In the genomic region with DNA sequence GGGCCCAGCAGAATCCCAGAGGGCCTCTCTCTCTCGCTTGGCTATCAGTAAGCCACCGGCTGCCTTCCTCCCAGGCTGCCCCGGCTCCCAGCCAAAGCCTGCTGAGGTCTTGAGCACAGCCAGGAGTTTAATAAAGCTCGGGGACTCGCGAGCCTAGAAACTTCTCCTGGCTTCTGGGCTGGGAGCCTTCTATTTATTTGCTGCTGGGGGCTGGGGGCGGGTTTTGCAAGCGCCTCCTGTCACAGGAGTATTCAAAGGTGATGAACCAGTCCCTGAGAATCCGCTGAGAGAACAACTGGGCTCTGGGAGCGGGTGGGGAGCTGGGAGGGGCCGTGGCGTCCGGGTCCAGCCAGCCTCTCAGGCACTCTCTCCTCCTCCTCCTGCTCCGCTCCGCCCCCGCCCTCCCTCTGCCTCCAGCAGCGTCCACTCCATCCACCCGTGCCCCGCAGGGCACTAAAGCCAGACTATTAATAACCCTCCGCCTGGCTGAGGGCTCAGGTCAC, we compare ENCODE assay signal across 8 mouse cellular contexts. TPM values are rescaled to one million over a fixed set of nuclear protein-coding genes. Genes with fewer than 3 reads are reported as not detected.
DNase-seq lines count a peak whose midpoint lies in the region; ATAC-seq lines count a peak whose summit lies in the region.

Gene Hspb8 (minus strand): TSS at position 166 of the 503 bp plus-strand sequence.

- WGBS in embryonic facial prominence, embryonic 10.5 days, result under 1% methylated on average over 20 of the region's 20 CpGs
- 2% methylated on average over 20 of the region's 20 CpGs for WGBS in liver, embryonic 13.5 days (ENCODE audit: insufficient replicate concordance)
- WGBS in neural tube, embryonic 14.5 days, result 0% methylated on average over 20 of the region's 20 CpGs

- H3K9me3 ChIP-seq in embryonic facial prominence, embryonic 10.5 days, result no peaks in the 10 kb centered on the region
- H3K9me3 ChIP-seq in liver, embryonic 13.5 days (replicated peaks), result no peaks in the 10 kb centered on the region
- no peaks in the 10 kb centered on the region for H3K9me3 ChIP-seq in neural tube, embryonic 14.5 days (ENCODE audit: control insufficient read depth, low read length)

- H3K36me3 ChIP-seq in embryonic facial prominence, embryonic 10.5 days (replicated peaks), result no peaks in the 10 kb centered on the region
- no peaks in the 10 kb centered on the region for H3K36me3 ChIP-seq in liver, embryonic 13.5 days
- no peaks in the 10 kb centered on the region for H3K36me3 ChIP-seq in neural tube, embryonic 14.5 days (ENCODE audit: control insufficient read depth, insufficient read depth, low read length)

- H3K9ac ChIP-seq in liver, embryonic 13.5 days, result 0 out of 2 replicates have a peak within 1 kb of the TSS, but pooled peaks have one; percentile 22
- 0 out of 2 replicates have a peak within 1 kb of the TSS, but pooled peaks have one; percentile 32 for H3K9ac ChIP-seq in neural tube, embryonic 14.5 days (replicated peaks; ENCODE audit: low read depth, low read length)

- ATAC-seq in liver, embryonic 13.5 days (ENCODE audit: low read depth), result peak; percentile 61
- peak; percentile 36; the same call in 1 of the 2 replicates for ATAC-seq in neural tube, embryonic 14.5 days (ENCODE audit: low read depth)
- no peak for ATAC-seq in activated CD4-positive, CD25-positive, alpha-beta regulatory T cell, adult 4 months

- peak within 1 kb of the TSS; percentile 52 for H3K4me2 ChIP-seq in liver, embryonic 13.5 days
- H3K4me2 ChIP-seq in neural tube, embryonic 14.5 days (ENCODE audit: low read depth, low read length), result peak within 1 kb of the TSS; percentile 45

- H3K27ac ChIP-seq in embryonic facial prominence, embryonic 10.5 days (replicated peaks), result peak within 1 kb of the TSS; percentile 73
- H3K27ac ChIP-seq in liver, embryonic 13.5 days, result no peak within 1 kb of the TSS
- H3K27ac ChIP-seq in neural tube, embryonic 14.5 days (ENCODE audit: low read depth, low read length), result no peak within 1 kb of the TSS

- H3K4me3 ChIP-seq in embryonic facial prominence, embryonic 10.5 days, result peak within 1 kb of the TSS; percentile 56
- H3K4me3 ChIP-seq in liver, embryonic 13.5 days (replicated peaks), result peak within 1 kb of the TSS; percentile 35
- peak within 1 kb of the TSS; percentile 9 for H3K4me3 ChIP-seq in neural tube, embryonic 14.5 days (ENCODE audit: low read depth, low read length)

- peak; percentile 95 for DNase-seq in 3134 (ENCODE audit: extremely low read depth, insufficient read length, low spot score)
- DNase-seq in adrenal gland, adult 2 months, result peak; percentile 94
- peak; percentile 77 for DNase-seq in embryonic facial prominence, embryonic 10.5 days (ENCODE audit: low spot score)
- DNase-seq in heart, adult 9 months (ENCODE audit: low spot score in 2 of 2), result peak; percentile 88 to 90
- DNase-seq in kidney, adult 9 months, result peak; percentile 39
- peak; percentile 31 for DNase-seq in liver, embryonic 13.5 days

- peaks cover 31% of the 10 kb centered on the region for H3K4me1 ChIP-seq in embryonic facial prominence, embryonic 10.5 days
- 0 out of 2 replicates have a peak, but pooled peaks cover 3% of the 10 kb centered on the region for H3K4me1 ChIP-seq in liver, embryonic 13.5 days (replicated peaks)
- H3K4me1 ChIP-seq in neural tube, embryonic 14.5 days (ENCODE audit: control insufficient read depth, insufficient read depth, low read length), result peaks cover 16% of the 10 kb centered on the region; the same call in 1 of the 2 replicates

- peaks cover 27% of the 10 kb centered on the region for H3K27me3 ChIP-seq in embryonic facial prominence, embryonic 10.5 days (replicated peaks; ENCODE audit: low read depth, poor library complexity, severe bottlenecking)
- no peaks in the 10 kb centered on the region for H3K27me3 ChIP-seq in liver, embryonic 13.5 days
- no peaks in the 10 kb centered on the region for H3K27me3 ChIP-seq in neural tube, embryonic 14.5 days (ENCODE audit: control insufficient read depth, insufficient read depth, low read length)

RNA-seq across cellular contexts. Expression of gene Hspb8, which starts in this region (rescaled TPM):
- 100 to 1,000 TPM; 137 to 190 TPM for total RNA-seq in adrenal gland, adult 2 months (2021)
- 137 and 140 TPM in 2 replicates for polyA plus RNA-seq in adrenal gland, adult 2 months (2012; rRNA removed)
- polyA plus RNA-seq in embryonic facial prominence, embryonic 10.5 days (2016; fragmentation: Nextera tagmentation; extraction: Ambion mirVana), result 6.8 and 8.0 TPM in 2 replicates
- polyA plus RNA-seq in liver, embryonic 13.5 days (2015; fragmentation: Nextera tagmentation; extraction: Ambion mirVana), result 1.1 and 1.6 TPM in 2 replicates
- polyA plus RNA-seq in neural tube, embryonic 14.5 days (2014; fragmentation: Nextera tagmentation; extraction: Ambion mirVana), result 3.4 and 5.1 TPM in 2 replicates
- polyA plus RNA-seq in activated CD4-positive, CD25-positive, alpha-beta regulatory T cell, adult 4 months (2017; shearing (Covaris generic)), result not detected

Comparison
In these comparisons a context has a peak if more than half of its experiments do, and no peak if none do; other contexts are left out.
1. RNA of gene Hspb8 (polyA plus RNA-seq): 137 to 140 TPM in adrenal gland, adult 2 months; 6.8 to 8.0 TPM in embryonic facial prominence, embryonic 10.5 days, 3.4 to 5.1 TPM in neural tube, embryonic 14.5 days, 1.1 to 1.6 TPM in liver, embryonic 13.5 days and not detected in activated CD4-positive, CD25-positive, alpha-beta regulatory T cell, adult 4 months; every median in the first group is over 10 times any median in the second.
2. DNase-seq: peak in every context shown above with its lines; median percentile 95 in 3134; 94 in adrenal gland, adult 2 months; 89 in heart, adult 9 months; 77 in embryonic facial prominence, embryonic 10.5 days; 39 in kidney, adult 9 months; 31 in liver, embryonic 13.5 days.
3. Peak in every context shown above with its lines, with median percentiles within 50 percentile points of each other: H3K4me3 ChIP-seq.